Mouse (Mus musculus) cerebellum, postnatal 4 days (tissue): ENCODE measurements around the gene Tmbim1.
"Not testable (repeated sequence)": the region's sequence is repeated elsewhere in the genome, so short reads cannot be mapped to it uniquely, and the experiment has no call there.

ENCODE experiments used
- DNase-seq, 2 experiments: peaks; one replicate each; pipeline ENCODE4 v3.0.0; 2022; ENCODE audit warnings: low spot score in 2 of 2, mixed read lengths in 1 of 2

The Tmbim1 gene

GRCm38 (mm10) chr1:74305522-74305921 lies at the start of gene Tmbim1:
TSS of gene Tmbim1 (minus strand) at chr1:74305622.
- DNase-seq = no peak

GRCm38 (mm10) chr1:74353453-74354229 lies 48.2 kb upstream of the Tmbim1 start:
- DNase-seq = no peak

DNA sequence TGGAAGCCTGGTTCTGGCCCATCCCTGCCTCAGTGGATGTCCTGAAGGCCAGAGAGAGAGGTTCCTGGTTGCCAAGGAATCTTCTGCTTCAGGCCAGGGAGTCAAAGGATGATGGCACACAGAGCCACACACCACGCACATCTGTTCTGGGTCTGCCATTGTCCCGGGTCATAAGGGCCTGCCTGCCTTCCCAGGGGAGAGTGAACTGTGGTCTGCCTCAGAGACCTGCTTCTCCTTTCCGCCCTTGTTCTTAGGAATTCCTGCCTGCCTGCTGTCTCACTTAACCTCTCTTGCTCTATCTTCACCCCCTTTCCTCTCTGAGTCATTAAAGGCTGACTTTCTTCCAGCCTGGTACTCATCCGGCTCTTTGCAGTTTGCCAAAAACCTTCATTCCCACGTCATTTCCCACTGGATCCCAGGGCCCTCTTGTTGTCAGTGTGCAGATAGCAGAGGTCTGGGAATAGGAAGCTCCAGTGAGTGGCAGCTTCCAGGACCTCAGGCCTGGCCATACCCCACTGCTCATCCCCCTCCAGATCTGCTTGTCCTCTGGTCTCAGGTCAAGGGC lies 47.2 kb upstream of the Tmbim1 start:
- no peak for DNase-seq

- no peak for DNase-seq
Observed at GRCm38 (mm10) chr1:74351185-74351769, 45.9 kb upstream of the Tmbim1 start.

- DNase-seq = no peak
Observed at GRCm38 (mm10) chr1:74344163-74344916, 38.9 kb upstream of the Tmbim1 start.

GRCm38 (mm10) chr1:74343161-74343560 lies 37.7 kb upstream of the Tmbim1 start:
- DNase-seq = no peak

DNA sequence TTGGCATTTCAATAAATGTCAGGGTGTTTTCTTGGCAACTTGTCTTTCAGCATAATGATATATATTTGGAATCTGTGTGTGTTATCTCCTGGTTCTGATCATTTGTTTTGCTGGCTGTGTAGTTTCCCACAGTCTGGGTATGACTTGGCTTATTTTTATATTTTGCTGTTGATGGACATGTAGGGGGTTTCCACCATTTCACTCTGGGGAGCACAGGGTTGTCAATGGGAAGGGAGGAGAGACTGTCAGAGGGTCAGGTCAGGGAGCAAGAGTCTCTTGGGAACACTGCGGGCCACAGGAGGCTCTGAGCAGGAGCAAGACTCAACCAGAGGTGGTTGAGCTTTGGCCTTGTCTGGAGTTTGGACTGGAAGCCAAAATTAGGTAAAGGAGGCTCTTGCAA lies 36.9 kb upstream of the Tmbim1 start:
- no peak for DNase-seq

DNA sequence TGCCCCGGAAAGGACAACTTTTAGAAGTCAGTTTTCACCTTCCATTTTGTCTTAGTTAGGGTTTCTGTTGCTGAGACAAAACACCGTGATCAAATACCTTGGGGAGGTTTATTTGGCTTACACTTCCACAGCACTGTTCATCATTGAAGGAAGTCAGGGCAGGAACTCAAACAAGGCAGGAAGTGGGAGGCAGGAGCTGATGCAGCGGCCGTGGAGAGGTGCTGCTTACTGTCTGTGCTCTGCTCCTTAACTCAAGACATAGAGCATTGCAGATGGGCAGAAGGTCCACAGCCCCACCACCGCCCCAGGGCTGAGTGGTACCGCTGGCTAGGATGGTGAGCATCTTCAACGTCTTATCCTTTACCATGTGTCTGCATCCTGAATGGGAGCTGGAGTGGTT lies 36.5 kb upstream of the Tmbim1 start:
- DNase-seq = no peak

- not testable (repeated sequence) for DNase-seq
Observed at GRCm38 (mm10) chr1:74340992-74341391, 35.6 kb upstream of the Tmbim1 start.

DNA sequence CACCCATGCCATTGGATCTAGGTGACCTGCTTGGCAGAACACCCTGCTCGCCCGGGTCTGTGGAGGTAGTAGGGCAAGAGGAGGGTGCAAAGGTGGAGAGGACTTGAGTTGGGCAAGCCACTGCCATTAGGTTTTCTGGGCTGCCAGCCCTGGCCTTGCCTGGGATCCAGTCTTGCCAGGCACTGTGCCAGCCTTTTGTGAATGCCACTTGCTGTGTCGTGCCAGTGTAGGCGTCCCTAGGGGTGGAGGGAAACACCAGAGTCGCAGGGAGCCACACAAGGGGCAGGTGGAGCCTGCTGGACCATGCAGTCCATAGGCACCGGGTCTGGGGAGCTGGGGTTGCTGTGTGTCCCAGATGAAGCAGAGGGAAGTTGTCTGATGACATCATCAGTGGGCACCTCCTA lies 34.9 kb upstream of the Tmbim1 start:
- peak in 1 of 2 experiments; percentile 25 for DNase-seq

- no peak for DNase-seq
Observed at GRCm38 (mm10) chr1:74339917-74340316, 34.5 kb upstream of the Tmbim1 start.

GRCm38 (mm10) chr1:74338626-74339025 lies 33.2 kb upstream of the Tmbim1 start:
- no peak for DNase-seq

GRCm38 (mm10) chr1:74338013-74338412 lies 32.6 kb upstream of the Tmbim1 start:
- no peak for DNase-seq

- DNase-seq = no peak
Observed at GRCm38 (mm10) chr1:74337241-74337771, 31.9 kb upstream of the Tmbim1 start.

GRCm38 (mm10) chr1:74335436-74336170 lies 30.2 kb upstream of the Tmbim1 start:
- no peak for DNase-seq

- no peak for DNase-seq
Observed at GRCm38 (mm10) chr1:74335033-74335432, 29.6 kb upstream of the Tmbim1 start.

- no peak for DNase-seq
Observed at GRCm38 (mm10) chr1:74334607-74335006, 29.2 kb upstream of the Tmbim1 start.

DNA sequence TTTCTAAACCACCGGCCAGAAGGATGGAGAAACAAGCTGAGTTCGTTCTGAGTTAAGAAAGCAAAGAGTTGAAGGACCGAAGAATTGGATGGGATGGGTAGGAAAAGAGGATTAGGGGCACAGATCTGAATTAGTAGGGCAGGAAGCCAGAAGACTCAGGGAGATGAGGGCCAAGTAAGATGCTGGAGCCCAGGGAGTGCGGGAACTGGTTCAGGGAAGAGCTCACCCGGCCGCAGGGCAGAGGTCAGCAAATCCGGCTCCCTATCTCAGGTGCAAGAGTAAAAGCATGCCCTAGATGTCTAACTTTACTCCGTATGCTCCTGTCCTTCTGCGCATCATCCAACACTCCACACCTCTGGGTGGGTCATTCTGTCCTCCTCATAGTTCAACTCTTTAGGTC lies 27.5 kb upstream of the Tmbim1 start:
- DNase-seq = no peak

- DNase-seq = peak; percentile 88 to 96
Observed at GRCm38 (mm10) chr1:74332241-74332763, 26.9 kb upstream of the Tmbim1 start.

DNA sequence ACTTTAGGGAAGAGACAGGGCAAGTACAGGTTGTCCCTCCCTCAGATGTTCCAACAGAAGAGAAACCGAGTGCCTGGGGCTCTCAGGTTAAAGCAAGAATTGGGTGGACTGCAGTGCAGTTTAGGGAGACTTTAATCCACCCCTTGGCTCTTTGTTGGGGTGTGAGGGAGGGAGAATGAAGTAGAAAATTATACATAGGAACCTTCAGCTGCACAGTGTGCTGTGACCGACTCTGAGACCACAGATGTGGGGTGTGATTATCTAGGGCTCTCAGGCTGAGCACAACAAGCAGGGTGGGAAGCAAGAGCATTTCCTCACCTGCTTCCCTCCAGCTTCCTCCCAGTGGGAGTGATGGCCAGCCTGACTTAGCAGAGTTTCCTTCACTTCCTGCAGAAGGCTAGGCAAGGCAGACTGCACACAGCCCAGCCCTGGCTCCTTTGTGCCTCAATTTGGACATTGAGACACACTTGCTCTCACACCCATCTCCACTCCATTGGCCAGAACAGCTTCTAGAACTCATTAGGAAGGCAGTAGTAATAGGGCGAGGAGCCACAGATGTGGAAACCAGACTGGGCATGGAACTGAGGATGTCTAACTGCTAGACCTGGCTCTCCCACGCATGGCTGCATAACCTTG lies 25.7 kb upstream of the Tmbim1 start:
- no peak for DNase-seq
